Mouse (Mus musculus) left cerebral cortex, postnatal 10 days (tissue): ENCODE measurements around the gene Ten1. TPM values are rescaled to one million over a fixed set of nuclear protein-coding genes. Genes with fewer than 3 reads are reported as not detected.

Experiments
- DNase-seq, 2 experiments: peaks; one replicate each; pipeline ENCODE4 v3.0.0; 2021 to 2022; ENCODE audit warnings: low spot score in 2 of 2, mixed read lengths in 1 of 2; ENCODE audit errors: extremely low spot score in 1 of 2
- intact Hi-C: fragments of 180-260 bp; cut with DNase I; formaldehyde crosslinking; loops from one replicate; pipeline ENCODE4 v1.15.1; 2025
- total RNA-seq, 2 experiments: library from RNA; stranded (reverse); gene quantifications; 2 replicates each; pipeline ENCODE4 v1.2.3; 2021

The Ten1 gene
- total RNA-seq, 2 experiments from 2014 or later = 44.8 to 50.9 TPM

DNA sequence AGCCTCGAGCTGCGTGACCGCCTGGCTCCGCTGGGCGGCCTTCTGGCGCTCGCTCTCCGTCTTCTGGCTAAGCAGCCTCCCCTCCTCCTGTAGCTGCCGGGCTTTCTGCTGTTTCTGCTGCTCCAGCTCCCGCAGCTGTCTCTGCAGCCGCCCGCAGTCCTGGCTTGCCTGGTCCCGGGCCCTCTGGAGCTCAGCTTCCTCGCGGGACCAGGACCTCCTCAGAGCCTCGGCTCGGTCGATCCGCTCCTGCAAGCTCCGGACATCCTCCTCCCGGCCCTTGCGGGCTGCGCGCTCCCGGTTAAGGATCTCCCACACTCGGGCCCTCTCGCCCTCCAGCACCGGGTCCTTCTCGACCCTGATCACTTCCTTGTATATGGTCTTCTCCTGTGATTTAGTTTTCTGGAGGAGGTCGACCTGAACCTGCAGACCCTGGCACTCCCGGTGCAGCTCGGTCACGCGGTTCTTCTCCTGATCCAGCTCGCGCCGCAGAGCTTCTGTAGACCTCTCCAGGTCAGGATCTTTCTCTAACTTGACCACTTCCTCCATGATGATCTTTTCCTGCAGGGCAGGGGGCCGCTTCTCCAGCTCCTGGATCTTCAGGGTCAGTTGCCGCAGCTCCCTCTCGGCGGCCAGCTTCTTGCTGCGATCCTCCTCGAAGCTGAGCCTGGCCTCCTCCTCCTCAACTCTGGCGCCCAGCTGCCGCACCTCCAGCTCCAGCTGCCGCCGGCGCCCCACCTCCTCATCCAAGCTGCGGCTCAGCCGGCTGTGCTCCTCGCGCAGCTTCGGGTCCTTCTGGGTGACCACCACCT, 23.5 kb downstream of the Ten1 start:
- DNase-seq = peak in 1 of 2 experiments; percentile 56
- intact Hi-C loops = no loop called here

DNA sequence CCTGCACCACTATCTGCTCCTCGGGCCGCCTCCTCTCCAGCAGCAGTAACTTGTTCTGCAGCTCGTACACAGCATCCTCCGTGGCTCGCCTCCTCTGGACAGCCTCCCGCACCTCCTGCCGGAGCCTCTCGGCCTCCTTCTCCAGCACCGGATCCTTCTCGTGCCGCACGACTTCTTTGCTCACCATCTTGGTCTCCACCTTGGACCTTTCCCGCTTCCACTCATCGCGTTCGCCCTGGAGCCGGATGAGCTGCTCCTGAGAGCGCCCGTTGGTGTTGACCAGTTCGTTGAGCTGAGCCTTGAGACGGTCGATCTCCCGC, 24.0 kb downstream of the Ten1 start:
- DNase-seq = no peak
- intact Hi-C loops = no loop called here

DNA sequence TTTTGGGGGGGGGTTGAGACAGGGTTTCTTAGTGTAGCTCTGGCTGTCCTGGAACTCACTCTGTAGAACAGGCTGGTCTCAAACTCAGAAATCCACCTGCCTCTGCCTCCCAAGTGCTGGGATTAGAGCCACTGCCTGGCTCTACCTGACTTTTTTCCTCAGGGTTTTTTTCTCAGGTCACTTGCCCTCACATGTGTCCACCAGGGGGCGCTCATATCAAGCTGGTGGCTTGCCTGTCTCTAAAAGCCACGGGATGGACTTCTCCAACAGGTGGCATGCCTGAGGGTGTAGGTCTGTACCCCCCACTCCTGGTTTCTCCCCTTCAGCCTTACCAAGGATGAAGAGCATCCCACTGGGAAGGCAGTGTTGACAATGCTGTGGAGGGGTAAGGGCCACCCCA, 27.8 kb downstream of the Ten1 start:
- peak in 1 of 2 experiments; percentile 81 for DNase-seq
- intact Hi-C loops = loop anchor here (5.0 kb wide), 2 partner anchors 66 to 226 kb away; no protein-coding TSS in a partner anchor

DNA sequence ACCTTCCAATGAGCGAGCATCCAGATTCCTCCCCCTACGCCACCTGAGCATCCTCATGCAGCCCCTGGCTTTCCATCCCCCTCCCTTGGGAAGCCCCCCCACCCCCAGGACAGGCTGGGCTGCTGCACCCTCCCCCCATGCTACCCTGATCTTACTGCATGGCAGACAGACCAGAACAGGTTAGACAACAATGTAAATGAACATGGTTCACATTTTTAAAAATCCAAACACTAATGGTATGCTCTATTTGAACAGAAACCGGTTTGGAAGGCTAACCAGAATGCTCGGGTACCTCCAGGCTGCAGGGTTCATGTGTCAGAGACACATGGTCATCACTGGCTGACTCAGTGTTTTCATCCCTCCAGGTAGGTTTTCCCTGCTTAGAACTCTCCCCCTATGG, 30.0 kb downstream of the Ten1 start:
- no peak for DNase-seq
- intact Hi-C loops = loop anchor here (5.0 kb wide), 2 partner anchors 64 to 224 kb away; no protein-coding TSS in a partner anchor

DNA sequence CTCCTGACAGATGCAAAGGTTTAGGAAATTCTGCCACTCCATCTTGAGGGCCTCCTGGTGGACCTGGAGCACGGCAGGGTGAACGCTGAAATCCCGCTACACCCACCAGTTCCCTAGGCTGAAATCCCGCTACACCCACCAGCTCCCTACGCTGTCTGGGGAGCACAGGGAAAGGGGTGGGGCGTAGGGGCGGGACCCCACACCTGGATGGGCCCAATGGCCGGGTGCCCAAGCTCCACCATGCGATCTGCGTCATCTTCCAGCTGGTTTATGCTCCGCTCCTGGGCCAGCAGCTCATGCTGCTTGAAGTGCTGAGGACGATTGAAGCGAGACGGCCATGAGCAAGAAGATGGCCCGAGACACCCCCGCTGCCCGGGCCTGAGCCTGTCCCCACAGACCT, 33.8 kb downstream of the Ten1 start:
- no peak for DNase-seq
- intact Hi-C loops = no loop called here

DNA sequence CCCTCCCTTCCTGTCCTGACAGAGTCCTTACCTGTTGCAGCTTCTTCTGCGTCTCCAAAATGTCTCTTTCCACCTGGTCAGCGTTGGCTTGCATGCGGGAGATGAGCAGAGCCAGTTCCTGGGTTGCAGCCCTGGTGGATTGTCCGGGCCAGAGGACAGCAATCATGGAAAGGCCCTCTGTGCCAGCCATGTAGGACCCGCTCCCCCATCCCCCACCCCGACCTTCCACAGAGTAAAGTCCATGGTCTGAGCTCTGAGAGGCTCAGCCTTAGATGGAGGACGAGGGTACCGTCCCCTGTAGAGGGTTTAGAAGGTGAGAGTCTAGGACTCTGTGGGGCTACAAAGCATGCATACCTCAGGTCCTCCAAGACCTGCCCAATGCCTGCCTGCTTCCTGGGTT, 36.2 kb downstream of the Ten1 start:
- intact Hi-C loops = no loop called here
- DNase-seq = no peak

DNA sequence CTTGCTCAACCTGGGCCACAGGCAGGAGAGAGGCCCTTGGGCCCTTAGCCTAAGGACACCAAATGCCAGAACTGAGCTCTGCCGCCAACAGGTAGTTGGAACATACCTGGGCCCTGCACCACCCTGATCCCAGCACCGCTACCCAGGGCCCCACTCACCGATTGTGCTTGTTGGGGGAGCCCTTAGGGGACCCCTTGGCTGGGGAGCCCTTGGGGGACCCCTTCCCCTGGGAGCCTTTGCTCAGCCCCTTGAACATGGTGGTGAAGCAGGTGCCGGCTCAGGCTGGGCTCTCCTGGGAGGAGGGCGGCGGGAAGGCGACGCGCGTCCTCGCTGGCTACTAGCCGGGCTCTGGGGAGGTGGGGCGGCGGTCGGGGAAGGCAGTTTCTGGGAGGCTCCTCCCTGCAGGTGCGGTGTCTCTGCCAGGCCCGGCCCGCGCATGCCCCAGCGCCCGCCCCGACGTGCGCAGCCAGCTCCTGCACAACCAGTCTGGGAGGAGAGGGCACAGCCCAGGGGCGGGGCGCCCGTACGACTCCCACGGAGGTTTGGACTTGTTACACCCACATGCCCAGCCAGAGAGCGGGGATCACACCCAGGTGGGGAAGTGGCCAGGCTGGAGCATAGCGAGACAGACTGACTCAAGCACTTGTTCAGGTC, 39.2 kb downstream of the Ten1 start, which contains the start of gene Evpl:
Gene Evpl (minus strand): TSS at position 336 of the 654 bp plus-strand sequence.
- DNase-seq = peak in 1 of 2 experiments; percentile 55
- intact Hi-C loops = no loop called here

DNA sequence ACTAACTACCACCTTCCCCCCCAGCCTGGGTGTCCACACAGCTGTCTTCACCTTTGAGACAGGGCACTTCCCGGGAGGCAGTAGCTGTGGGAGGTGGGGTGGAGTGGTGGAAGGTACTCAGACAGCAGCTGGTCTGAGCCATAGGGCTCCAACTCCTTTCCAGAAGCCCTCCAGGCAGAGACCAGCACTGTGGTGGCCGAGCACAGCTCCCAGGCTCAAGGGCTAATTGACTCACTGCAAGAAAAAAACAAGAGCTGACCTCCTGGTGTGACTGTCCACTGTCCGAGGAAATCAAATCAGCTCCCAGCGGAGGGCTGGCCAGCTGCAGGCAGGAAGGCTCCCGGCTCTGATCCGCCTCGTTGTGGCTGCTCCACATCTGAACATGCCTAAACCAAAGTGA, 41.1 kb downstream of the Ten1 start:
- intact Hi-C loops = no loop called here
- DNase-seq = peak in 1 of 2 experiments; percentile 61

DNA sequence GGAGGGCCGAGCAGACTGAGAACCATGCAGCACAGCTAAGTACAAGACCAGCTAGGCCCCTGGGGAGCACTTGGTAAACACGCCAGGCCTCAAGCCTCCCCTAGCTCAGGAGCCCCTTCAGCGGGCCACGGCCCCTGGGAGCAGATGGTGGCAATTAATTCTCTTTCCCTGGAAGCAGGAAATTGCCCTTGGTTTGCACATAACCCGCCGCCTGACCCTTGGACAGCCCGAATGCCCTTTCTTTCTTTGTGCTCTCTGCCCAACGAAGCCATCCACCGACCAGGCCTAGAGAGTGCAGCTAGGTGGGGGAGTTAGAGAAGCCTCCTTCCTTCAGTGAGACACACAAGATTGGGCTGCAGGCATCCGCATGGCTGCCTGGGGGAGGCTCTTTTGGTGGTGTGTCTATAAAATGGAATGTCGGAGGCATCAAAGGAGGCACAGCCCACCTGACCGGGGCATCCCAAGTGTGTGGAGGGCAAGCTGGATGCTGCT, 43.1 kb downstream of the Ten1 start:
- intact Hi-C loops = no loop called here
- DNase-seq = no peak

DNA sequence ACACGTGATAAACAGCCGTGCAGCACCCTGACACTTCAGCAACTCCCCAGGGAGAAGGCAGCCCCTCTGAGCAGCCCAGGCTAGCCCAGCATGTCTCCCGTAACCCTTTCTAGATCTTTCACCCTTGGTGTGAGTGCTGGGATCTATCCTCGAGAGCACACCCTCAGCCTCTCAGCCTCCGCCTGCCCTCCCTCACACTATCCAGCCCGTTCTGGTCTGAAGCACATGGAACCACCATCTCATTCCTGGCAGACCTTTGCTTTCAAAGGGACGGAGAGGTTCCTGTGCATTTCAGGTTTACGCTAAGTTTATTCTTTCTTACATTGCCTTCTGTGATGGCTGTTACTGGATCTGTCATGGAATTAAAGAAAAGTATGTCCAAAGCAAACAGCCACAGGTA, 45.9 kb downstream of the Ten1 start:
- DNase-seq = no peak
- intact Hi-C loops = no loop called here

DNA sequence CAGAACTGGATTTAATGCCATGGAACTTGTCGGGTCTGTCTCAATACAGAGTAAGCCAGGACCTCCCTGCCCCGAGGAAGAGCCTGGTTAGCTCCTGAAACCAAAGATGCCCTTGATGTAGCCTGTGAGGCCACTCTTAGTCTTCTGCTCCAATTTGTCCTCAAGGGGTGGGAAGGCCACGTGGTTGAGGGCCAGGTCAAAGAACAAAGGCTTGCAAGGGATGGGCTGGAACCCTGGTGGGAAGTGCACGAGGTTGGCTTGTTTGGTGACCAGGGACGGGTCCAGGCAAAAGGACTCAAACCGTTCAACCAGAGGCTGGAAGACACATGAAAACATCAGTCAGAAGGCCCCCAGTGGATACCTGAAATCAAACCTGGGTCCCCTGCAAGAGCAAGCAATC, 47.0 kb downstream of the Ten1 start:
- no peak for DNase-seq
- intact Hi-C loops = no loop called here

DNA sequence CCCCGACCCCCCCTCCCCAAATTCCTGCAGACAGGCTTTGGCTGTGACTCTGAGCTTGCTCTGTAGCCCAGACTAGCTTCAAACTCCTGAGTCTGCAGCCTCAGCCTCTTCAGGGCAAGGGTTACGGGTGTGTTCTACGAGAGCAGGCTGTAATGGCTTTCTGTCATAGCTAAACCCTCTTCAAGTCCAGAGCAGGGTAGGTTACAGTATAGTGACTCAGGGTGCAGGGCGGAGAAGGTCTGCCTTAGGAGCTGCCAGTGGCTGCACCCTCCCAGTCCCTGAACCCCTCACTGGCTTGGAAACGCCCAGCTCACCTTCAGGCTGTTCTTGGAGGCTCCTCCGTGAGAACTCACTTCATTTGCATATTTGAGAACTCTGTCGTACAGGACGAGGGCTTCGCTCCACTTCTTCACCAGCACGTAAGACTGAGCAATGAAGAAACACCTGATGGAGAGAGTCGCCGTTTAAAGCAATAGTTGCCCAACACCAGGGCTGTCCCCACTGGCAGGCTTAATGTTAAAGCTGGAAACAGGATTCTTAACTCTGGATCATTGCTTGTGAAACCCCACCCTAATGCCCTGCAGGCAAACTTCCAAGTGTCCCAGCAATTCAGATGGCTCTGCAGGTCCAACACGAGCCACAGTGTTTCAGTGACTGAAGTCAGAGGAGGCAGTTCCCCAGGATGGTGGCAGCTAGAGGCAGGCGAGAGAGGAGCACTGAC, 49.0 kb downstream of the Ten1 start:
- intact Hi-C loops = no loop called here
- no peak for DNase-seq

DNA sequence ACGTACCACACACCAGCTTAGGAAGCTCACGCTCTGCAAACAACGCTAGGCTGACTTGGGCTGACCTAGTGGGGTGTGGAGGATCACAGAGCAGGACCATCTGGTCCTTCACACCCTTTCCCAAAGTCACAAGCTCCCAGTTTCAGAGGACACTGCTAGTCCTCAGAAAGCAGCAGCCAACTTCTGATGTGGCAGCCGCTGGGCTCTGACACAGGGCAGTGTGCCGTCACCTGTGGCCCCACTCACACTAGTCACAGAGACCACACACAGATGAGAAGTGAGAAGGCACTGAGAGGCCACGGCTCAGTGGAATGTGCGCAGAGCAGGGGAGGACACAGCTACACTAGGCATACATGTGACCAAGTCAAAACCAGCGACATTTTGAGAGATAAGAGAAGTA, 52.2 kb downstream of the Ten1 start:
- DNase-seq = no peak
- intact Hi-C loops = no loop called here

DNA sequence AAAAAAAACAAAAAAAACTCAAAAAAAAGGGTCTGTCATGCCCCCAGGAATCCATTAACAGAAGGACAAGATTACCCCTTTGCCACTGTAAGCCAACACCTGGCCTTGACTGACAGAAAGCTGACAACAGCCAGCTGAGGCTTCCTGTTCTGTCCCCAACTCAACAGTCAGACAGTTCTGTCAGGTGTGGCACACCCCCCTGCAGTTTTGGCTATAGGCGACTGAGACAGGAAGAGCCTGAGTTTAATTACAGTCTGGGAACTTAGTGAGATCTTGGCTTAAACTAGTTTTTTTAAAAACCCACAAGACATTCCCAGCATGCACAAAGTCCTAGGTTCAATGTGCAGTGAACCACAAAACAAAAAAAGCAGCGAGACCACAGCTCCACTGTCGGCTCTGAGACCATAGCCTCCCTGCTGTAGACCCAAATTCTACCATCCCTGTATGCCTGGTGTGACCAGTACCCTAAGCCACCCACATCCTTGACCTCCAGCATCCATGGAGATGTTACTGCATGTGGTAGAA, 54.5 kb downstream of the Ten1 start:
- intact Hi-C loops = no loop called here
- DNase-seq = no peak

DNA sequence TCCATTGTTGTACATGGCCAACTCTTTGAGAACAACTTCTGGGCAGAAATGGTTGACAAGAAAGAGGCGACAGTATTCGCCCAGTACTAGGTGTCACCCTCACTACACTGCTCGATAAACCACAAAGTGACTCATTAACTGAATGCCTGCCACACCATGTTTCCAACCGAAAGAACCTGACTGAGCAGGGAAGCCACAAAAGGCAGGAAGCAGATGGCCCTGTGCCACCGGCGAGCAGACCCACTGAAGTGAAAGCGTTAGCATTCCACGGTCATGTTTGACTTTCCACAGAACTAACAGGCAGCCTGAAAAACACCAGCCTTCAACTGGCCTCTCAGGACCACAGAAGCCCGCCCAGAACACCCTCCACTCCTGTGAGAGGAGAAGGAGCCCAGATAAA, 56.0 kb downstream of the Ten1 start:
- DNase-seq = no peak
- intact Hi-C loops = no loop called here

DNA sequence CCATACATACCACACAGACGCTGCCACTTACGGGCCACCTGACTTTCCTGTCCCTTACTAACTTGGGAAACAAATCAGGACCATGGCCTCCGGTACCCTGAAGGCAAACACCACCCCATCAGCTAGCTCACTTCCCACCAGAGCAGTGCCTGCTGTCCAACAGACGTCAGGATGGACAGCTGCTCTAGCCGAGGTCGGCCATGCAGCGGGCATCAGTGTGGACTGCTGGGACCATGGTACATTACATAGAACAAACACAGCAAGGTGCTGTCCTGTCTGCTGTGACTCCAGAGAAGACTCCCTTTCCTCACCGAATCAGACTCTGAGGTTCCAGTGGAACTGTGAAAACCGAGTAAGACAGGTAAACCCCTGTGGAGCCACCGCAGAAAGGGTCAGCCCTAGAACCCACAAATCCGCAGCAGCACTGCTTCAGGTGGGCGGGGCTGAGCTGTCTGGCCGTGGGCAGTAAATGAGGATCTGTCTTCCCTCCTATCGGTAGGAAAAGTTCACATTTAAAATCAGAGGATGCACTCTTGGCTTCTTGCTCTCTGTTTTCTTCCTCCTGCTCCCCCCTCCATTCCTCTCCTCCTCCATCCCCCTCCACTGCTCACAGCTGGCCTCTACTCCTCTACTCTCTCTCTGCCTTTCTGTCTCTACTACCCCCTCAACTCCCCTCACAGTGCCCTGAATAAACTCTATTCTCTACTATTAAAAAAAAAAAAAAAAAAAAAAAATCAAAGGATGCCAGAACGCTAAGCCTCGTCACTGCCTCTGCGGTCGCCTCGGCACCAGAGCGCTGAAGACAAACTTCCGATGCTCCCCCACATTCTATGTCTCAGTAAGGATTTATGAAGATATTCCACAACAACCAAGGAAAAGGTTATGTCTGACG, 56.7 kb downstream of the Ten1 start:
- no peak for DNase-seq
- intact Hi-C loops = no loop called here

DNA sequence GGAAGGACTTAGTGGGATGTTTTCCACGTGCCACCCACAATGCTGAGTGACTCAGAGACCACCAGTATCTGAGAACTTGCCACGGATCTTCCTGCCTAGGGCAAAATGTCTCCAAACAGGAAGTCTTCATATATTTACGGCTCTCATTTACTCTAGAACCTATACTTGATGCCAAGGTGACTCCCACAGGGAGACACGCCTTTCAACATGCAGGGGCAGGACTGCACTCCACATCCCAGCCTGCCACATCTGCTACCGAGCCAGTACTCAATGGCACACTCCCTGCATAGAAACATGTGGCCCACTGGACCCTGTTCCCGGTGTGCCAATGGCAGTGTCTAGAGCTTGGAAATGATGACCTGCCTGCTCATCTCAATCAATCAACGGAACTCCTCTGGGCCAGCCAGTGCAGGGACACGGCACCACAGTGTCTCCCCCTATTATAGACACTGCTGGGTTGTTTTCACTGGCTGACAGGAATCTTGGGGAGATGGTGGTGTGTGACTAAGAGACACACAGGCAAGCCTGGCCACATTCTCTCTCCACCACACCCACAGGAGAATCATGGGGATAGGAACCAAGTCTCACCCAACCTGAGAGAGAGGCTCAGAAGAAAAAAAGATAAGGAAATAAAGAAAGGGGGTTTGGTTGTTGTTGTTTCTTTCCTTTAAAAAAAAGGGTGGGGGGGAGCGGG, 57.5 kb downstream of the Ten1 start:
- DNase-seq = no peak
- intact Hi-C loops = no loop called here

DNA sequence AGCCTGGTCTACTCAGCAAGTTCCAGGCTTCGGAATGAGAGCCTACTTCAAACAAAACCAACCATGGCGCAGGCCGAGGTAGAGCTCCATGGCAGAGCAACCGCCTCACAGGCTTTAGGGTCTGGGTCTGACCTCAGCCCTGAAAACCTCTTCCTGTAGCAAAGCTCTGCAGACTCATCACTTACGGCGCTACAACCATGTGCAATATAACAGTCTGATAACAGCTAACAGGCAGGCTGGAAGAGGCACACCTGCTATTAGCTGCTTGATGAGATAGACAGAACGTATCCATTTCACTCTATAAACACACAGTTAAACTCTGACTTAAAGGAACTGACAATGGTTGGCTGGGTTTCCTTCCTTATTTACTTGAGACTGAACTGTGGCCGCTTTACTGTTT, 60.8 kb downstream of the Ten1 start:
- intact Hi-C loops = no loop called here
- no peak for DNase-seq
